Mouse (Mus musculus) adrenal gland, postnatal 10 days (tissue): ENCODE measurements around the gene Gpr157. TPM values are rescaled to one million over a fixed set of nuclear protein-coding genes. Genes with fewer than 3 reads are reported as not detected.

Experiments used
- DNase-seq: peaks from one replicate; pipeline ENCODE4 v3.0.0; 2021; ENCODE audit warnings: mixed read lengths
- microRNA-seq: library from miRNA; unstranded; fragments of <30 nt; microRNA quantifications from one replicate; pipeline ENCODE4 v1.2.0, GENCODE M21; 2021
- total RNA-seq, 2 experiments: library from RNA; stranded (reverse); gene quantifications; 2 replicates each; pipeline ENCODE4 v1.2.3; 2021

The Gpr157 gene
- total RNA-seq, 2 experiments from 2014 or later: 2.7 to 4.9 TPM

- no peak for DNase-seq
These were observed 65.3 kb downstream of the Gpr157 start for GRCm38 (mm10) chr4:150152483-150152882.

- no peak for DNase-seq
These were observed 68.1 kb downstream of the Gpr157 start for GRCm38 (mm10) chr4:150155301-150155700.

Small RNAs within 50 kb of the gene (microRNA-seq; reads per million reads assigned to microRNA genes)
- gene Mir34a: 1,246 reads per million, percentile 76 among the genes with 10 or more reads in this experiment

Other genes with a start within 250 kb of the Gpr157 start
- gene Spsb1, start 132.3 kb upstream of the Gpr157 start, total RNA-seq: 10 to 100 TPM; 31.6 TPM
- 100 to 1,000 TPM; 102 to 133 TPM for gene H6pd, start 78.3 kb upstream of the Gpr157 start, total RNA-seq
- gene Slc2a5, start 31.9 kb downstream of the Gpr157 start, total RNA-seq: under 1 TPM; 0.27 to 0.75 TPM
- gene Slc2a7, start 61.6 kb downstream of the Gpr157 start, total RNA-seq: not detected
- under 1 TPM; 0.27 to 0.54 TPM for gene Car6, start 114.0 kb downstream of the Gpr157 start, total RNA-seq
- gene Eno1, start 149.4 kb downstream of the Gpr157 start, total RNA-seq: 100 to 1,000 TPM; 442 to 474 TPM
- gene Rere, start 194.3 kb downstream of the Gpr157 start, total RNA-seq: 100 to 1,000 TPM in 1 of 2 experiments, 10 to 100 TPM in 1; 85.3 to 118 TPM